Mouse (Mus musculus) megakaryocyte, embryonic 14.5 days (primary cell): ENCODE data around the gene Pogk.

Source experiments
- FLI1 ChIP-seq: IDR thresholded peaks from 2 replicates; pipeline ENCODE4 v1.6.1; 2012; ENCODE audit warnings: low read length, inconsistent platforms, mixed read lengths
- GATA1 ChIP-seq: IDR thresholded peaks from 3 replicates; pipeline ENCODE4 v1.6.1; 2012; ENCODE audit warnings: mixed read lengths, low read length, inconsistent platforms, borderline replicate concordance

- no peak for TF ChIP-seq GATA1
- TF ChIP-seq FLI1 = no peak
Observed at GRCm38 (mm10) chr1:166381336-166381735, 28.3 kb downstream of the Pogk start.
